Mouse (Mus musculus) monocyte, adult 5-6 weeks (primary cell): ENCODE results near the gene Rusc2. TPM values are rescaled to one million over a fixed set of nuclear protein-coding genes. Genes with fewer than 3 reads are reported as not detected.

Experiments used
- ATAC-seq: fragments of 153-309, 156-312 bp; replicated peaks from 2 replicates; pipeline ENCODE4 v1.8.0; 2017; ENCODE audit warnings: mild to moderate bottlenecking; ENCODE audit not compliant: low TSS enrichment, insufficient number of reproducible peaks, severe bottlenecking, poor library complexity, low FRiP score
- total RNA-seq: library from RNA; stranded (forward); fragments of 200-1000, 200-491, 200-594 nt; gene quantifications from 3 replicates; pipeline ENCODE4 v1.2.3, GENCODE M21; 2017

The Rusc2 gene
- total RNA-seq, 1 experiment from 2014 or later: 7.6 TPM

- ATAC-seq: no peak
These were observed 609 bp downstream of the Rusc2 start for GRCm38 (mm10) chr4:43382155-43383020.

DNA sequence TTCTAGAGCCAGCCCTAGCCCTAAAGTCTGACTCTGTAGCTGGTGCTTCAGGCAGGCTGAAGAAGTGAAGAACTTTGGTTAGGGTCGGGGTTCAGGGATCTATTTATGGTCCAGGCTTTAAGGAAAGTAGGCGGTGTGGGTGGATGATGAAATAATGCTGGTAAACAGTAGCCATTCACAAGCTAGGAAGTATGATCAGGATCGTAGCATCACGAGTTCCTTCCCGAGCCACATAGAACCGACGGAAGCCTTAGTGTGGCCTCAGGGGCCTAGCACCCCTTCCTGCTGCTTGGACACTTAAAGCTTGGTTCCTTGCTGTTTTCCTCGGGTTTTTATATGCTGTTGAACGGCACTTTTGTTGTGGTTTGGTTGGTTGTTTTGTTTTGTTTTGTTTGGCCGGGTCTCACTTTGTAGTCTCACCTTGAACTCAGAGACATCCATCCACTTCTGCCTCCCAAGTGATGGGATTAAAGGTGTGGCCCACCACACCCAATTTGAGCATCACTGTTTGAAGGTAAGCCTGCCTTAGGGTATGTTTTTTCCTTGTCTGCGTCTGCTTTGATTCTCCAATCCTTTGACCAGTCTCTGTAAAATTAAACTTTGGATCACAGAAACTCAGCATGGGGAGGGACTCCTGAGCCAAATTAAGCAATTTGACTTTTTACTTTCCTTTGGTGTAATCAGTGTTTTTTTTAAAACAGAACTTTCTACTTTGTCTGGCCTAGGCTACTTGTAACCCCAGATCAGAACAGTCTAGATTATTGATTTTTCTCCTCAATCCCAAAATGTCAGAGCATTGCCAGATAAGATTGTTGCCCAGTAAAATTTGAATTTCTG, 1.7 kb downstream of the Rusc2 start:
- ATAC-seq: no peak

DNA sequence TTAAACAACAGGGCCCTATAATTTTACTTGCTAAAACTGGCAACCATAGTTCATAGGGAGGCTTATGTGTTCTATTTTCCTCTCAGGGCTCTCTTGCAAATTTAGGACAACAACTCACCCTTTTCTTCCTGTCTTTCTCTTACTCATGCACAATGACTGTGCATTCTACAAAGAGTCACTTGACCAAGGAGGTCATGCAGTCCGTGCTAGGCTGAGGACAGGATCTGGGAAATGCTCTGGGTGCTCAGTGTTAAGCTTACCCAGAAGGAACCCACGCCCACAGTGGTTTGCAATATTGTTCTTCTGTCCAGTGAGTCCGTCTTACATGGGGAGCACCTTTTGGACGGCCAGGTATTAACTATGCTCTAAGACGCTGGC, 2.3 kb downstream of the Rusc2 start:
- no peak for ATAC-seq

DNA sequence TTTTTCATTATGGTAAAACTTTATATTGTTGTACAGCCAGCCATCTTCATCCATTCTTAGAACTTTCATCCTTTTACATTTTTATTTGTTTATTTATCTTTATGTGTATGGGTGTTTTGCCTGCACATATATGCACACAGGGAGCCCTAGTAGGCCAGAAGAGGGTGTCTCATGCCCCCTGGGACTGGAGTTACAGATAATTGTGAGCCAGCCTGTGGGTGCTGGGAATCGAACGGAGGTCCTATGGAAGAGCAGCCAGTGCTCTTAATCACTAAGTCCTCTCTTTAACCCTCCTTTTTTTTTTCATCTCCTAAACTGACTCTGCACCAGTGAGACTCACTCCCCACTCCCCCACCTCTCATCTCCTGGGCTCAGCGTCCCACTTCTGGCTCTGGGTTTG, 2.8 kb downstream of the Rusc2 start:
- ATAC-seq: no peak

GRCm38 (mm10) chr4:43386932-43387331, 5.2 kb downstream of the Rusc2 start:
- ATAC-seq: no peak

DNA sequence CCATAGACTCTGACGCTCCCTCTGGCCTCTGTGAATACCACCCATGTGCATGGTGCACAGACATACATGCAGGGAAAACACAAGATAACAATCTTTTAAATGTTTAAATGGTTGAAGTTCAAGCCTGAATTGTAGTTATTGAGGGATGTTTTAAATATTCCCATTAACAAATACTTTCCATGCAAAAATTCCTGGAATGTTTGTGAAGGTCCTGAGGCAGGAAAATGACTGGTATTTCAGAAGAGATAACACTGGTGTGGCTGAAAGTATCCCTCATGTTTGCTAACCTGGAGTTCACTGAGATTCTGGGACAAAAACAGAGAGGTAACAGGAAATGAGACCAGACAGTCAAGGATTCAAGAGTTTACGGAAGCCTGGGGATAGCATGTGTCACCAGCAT, 7.6 kb downstream of the Rusc2 start:
- no peak for ATAC-seq

DNA sequence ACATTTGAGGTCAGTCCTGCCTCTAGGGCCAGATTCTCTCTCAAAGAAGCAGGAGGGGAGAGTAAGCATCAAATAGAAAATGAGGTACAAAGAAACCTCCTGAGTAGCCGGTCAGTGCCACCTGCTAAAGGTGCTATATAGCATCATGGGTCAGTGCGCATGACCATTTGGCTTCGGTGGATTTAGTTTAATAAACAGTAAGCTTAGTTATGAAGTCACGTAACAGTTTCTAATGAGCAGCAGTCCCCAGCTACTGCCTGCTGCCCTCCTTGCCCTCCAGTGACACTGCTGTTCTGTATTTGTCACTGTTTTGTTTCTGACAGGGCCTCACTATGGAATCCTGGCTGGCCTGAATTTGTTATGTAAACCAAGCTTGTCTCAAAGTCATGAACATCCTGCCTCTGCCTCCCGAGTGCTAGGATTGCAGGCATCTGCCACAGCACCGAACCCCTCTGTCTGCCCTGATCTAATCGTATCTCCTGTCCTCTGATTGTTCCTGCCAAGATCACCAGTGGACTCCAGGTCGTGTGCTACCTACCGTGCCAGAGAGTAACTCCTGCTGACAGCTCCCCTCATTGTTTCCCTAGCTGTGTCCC, 8.2 kb downstream of the Rusc2 start:
- no peak for ATAC-seq

- ATAC-seq: no peak
These were observed 9.8 kb downstream of the Rusc2 start for GRCm38 (mm10) chr4:43391521-43392050.

DNA sequence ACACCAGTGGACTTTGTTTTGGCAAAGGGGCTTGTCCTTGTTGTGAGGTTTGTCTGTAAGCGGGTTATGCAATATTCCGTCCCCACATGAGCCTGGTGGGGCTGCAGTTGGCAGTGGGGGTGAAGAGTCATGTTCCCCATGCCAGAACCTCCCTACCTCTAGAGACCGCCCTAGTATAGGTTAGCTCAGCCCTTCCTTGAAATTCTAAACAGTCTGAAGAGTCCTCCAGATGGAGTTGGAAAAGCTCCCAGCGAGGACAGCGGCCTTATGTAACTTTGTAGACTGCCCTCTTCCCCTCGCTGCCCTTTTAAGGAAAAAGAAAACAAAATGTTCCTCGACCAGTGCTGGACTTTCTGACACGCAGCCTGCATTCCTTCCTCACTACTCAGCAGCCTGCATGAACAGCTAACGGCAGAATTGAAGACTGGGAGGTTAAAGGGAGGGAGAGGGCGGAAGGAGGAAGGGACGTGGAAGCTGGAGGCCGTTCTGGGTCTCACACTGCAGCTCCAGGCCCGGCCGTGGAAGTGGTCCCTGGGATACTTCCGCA, 12.6 kb downstream of the Rusc2 start:
- no peak for ATAC-seq

DNA sequence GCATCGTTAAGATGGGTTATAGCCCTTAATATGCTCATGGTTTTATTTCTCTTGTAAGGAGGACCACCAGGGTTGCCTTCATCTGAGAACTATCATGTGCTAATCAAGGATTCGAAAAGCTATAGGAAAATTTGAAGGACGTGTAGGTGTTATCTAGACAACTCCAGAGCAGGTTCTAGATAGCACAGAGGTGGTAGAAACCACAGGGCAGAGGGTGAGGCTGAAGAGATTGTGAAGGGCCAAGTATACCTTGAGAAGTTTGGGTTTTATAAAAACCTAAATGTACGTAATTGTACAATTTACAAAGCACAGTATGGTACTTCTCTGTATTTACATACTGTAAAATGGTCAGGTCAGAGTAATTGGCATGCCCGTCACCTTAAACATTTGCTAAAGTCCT, 13.4 kb downstream of the Rusc2 start:
- ATAC-seq: no peak

DNA sequence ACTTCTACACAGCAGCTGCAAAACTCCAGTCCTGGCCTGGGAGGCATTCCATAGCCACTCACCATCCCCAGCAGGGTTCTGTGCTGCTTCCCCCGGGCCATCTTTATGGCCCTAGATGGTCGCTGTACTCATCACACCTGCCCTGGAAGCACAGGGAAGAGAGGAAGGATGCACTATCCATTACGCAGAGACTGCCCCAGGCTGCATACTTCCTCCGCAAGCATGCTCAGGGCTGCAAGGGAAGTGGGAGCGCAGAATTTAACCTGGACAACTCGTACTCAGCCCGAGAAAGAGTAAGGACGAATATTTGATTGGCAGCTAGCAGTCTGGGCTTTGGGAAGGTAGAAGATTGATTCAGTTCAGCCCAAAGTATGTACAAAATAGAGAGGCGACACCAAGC, 14.1 kb downstream of the Rusc2 start:
- ATAC-seq: no peak

DNA sequence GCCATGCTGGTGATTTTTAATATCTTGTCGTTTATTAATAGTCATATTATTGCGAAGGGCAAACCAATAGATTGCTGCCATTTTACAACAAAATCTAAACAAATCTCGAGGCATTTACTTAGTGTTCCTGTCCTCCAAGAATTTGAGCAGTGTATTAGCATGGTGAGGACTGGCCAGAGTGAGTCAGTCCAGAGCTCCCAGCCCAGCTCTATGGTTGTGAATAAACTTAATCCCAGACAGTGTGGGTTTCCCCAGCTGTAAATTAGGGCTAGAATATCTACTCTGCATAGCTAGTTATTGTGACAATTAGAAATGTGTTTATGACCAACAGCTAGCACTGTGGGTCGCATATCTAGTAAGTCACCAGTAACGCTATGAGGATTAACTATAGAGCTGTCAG, 14.6 kb downstream of the Rusc2 start:
- ATAC-seq: no peak

GRCm38 (mm10) chr4:43398014-43398413, 16.2 kb downstream of the Rusc2 start:
- no peak for ATAC-seq

GRCm38 (mm10) chr4:43398829-43399331, 17.1 kb downstream of the Rusc2 start:
- ATAC-seq: no peak

DNA sequence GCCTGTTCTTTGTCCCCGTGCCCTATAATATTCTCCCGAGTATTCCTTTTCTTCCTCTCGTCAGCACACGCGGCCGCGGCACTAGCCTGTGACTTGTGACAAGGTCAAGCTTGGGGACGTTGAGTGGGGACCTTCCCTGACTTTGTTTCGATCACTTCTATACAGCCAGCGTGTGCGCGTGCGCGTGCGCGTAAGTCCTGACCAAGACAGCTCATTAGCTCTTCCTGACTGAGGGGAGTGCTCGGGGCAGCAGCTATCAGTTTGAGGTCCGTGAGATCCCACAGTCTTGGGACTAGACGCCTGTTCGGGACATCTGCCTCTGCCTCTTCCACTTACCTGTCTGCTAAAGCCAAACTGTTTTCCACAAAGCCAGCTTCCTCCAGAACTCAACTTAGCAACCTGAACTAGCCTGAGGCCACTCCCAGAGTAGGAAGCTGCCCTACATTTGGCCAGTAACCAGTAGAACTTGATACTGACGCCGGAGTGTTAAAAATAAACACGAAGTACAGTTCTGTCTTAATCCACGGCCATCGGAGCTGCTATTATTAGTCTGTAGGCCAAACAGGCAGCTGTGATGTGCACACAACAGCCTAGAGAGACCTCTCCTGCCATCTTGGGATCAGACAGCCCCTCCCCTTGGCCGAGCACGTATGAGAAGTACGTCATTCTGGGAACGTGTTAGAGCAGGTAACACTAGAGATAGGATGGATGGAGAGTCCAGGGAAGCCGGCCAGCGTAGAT, 17.8 kb downstream of the Rusc2 start:
- no peak for ATAC-seq

DNA sequence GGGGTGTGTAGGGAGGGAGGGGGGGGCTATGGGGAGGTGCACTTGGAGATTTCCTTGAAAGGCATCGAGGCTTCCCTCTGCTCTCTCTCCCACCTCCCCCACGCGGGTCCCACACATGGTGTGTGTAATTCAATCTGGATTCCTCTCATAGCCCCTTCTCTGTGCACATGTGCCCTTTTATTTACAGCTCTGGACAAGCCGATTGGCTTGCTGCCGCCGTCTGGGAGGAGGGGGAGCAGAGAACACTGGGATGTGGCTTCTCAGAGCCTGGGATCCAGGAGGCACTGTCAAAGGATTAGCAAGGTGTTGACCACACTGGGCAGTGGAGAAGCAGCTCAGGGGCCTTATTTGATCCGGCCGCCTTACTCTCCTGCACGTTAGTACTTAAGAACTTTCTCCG, 19.2 kb downstream of the Rusc2 start:
- no peak for ATAC-seq

- no peak for ATAC-seq
These were observed 19.7 kb downstream of the Rusc2 start for GRCm38 (mm10) chr4:43401486-43401885.

GRCm38 (mm10) chr4:43402212-43402611, 20.4 kb downstream of the Rusc2 start:
- 0 out of 2 replicates have a peak, but pooled peaks have one; percentile 37 for ATAC-seq
